Mouse (Mus musculus): ENCODE measurements around the gene Nuak2.
"Not testable (repeated sequence)": the region's sequence is repeated elsewhere in the genome, so short reads cannot be mapped to it uniquely, and the experiment has no call there.

Gene Nuak2

GRCm38 (mm10) chr1:132328565-132328964 lies 12.6 kb downstream of the Nuak2 start:
- DNase-seq, result no peak

GRCm38 (mm10) chr1:132329656-132330055 lies 13.7 kb downstream of the Nuak2 start:
- no peak for DNase-seq

DNA sequence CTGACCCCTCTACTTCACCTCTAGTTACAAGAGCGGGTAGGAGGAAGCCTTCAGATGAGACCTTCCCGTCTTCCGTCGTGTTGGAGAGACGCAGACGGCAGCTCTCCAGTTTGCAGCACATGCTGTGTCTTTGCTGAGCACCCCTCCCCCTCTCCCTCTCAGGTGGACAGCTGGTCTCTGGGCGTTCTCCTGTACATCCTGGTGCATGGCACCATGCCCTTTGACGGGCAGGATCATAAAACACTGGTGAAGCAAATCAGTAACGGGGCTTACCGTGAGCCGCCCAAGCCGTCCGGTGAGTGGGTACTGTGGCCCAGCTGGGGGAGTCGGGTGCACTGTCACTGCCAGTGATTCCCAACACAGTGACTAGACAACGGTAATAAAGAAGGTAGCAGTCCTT lies 14.5 kb downstream of the Nuak2 start:
- peak; percentile 57 to 62 for DNase-seq

DNA sequence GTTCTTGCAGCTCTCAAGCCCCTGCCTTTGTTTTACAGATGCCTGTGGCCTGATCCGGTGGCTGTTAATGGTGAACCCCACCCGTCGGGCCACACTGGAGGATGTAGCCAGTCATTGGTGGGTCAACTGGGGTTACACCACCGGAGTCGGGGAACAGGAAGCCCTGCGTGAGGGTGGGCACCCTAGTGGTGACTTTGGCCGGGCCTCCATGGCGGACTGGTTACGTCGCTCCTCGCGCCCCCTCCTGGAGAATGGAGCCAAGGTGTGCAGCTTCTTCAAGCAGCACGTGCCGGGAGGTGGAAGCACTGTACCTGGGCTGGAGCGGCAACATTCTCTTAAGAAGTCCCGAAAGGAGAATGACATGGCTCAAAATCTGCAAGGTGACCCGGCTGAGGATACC lies 15.4 kb downstream of the Nuak2 start:
- DNase-seq, result no peak

GRCm38 (mm10) chr1:132333201-132333600 lies 17.3 kb downstream of the Nuak2 start:
- DNase-seq, result no peak

- no peak for DNase-seq
Measured at GRCm38 (mm10) chr1:132333675-132334141, 17.8 kb downstream of the Nuak2 start.

DNA sequence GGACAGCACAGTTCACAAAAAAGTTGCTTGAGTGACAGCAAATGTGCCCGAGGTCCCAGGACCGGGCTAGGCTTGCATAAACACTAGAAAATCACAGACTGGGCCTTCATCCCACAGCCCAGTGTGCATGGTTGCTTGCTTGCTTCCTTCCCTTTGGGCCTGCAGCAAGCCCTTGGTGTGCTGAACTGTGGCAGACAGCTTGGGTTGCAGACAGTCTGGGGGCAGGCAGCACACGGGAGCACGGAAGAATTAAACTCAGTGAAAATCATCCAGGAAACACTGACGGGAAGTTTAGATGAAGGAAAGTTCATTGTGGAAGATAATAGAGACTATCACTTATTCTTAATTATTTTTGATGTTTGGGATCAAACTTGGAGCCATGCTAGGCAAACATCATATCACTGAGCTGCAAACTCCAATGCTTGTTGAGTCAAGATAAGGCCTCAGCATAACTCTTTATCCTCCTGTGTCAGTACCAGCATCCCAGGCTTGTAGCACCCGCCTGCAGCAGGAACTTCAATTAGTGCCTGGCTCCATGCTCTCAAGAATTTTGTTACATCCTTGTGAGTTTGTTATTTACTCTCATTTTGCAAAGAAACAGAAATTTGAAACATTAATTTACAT lies 18.4 kb downstream of the Nuak2 start:
- no peak for DNase-seq

DNA sequence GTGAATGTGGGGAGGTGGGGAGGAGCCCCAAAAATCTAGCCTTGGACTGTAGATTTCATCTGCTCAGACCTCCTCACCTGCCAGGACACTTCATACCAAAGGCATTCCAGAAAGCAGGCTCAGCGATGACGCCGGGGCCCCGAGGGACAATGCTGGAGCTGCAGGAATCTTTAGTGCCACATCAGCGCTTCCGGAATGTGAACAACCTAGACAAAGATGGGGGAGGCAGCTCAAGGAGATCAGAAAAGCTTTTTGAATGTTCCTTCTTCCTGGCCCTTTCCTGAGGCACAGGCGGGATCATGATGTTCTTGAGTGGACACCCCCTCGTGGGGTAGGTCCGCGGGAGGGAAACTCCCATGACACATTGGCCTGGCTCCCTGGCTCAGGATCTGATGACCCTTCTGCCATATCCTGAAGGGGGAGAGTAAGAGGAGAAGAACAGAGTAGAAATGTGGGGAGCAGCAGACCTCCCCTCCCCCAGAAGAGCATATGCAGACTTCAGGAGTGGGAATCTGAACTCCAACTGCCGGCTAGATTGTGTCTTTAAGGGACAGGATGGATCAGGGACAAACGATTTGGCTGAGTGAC lies 19.5 kb downstream of the Nuak2 start:
- DNase-seq, result no peak

- DNase-seq, result no peak
Measured at GRCm38 (mm10) chr1:132336921-132337320, 21.0 kb downstream of the Nuak2 start.

DNA sequence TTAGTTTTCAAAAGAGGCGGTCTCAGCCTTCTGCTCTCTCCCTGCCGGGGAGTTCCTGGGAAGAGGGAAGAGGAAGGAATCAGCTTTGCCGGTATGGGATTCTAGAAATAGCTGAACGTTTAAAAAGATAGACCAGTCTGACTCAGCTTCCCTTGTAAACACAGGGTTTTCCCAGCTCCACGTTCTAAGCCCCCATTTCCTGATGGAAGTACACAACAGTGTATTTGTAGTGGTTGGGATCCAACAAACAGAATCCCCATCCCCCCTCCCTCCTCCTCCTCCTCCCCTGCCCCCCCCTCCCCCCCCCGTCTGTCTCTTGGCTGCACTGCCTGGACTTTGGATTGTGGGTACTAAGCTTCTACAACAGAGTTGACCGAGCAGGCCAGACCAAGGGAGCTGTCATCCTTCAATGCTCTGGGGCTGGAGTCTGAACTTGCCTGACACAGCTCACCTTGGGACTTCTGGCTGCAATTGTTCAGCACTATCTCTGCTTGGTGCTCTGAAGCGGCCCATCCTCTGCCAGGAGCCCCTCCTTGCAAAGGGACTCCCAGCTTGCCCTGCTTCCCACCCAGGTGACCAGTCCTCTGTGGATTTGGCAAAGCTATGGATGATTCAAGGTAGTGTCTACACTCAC lies 22.2 kb downstream of the Nuak2 start:
- no peak for DNase-seq

DNA sequence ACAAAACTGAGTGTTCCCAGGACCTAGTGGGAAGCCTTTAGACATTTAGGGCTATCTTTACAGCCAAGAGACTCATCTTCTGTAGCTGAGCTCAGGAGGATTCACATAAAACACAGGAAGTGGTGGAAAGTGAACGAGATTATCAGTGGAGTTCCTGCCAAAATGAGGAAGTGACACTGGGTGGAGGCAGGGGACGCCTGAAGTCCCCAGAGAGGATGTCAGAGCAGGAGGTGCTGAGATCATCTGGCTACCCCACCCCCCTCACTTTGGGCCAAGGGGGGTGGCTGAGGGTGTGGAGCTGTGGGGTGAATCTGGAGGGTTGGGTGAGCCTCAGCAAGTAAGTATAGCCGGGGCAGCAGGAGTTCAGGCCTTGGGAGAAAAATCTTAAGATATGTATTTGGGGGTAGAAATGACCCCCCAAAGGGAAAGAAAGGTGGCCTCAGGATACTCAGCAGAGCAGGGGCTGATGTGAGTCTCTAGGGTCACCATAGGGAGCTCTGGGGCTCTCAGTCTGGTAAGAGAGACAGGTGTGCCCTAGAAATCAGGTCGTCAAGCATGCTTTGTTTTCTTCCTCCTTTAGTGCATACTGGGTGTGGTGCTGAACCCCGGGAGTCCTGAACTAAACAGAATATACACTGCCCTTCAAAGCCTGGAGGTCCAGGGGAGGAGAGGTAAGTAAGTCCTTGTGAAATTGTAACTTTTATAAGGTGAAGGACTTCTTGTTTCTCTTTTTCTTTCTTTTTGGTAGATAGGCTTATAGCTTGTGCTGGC lies 26.0 kb downstream of the Nuak2 start:
- DNase-seq, result no peak

DNA sequence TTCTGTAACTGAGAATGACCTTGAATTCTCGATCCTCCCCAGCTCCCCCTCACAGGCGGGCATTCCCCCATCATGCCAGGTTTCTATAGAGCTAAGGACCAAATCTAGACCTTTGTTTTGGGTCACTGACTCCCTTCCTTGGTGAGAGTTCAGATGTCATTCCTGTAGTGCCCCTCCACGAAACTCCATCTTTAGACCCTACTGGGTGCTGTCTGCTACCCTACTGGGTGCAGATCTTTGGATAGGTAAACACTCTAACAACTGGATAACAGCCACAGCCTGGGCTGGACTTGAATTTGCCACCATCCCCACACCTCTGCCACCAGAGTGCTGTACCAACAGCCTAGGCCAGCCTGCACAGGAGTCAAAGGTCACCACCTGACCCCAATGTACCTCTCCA lies 26.6 kb downstream of the Nuak2 start:
- no peak for DNase-seq

DNA sequence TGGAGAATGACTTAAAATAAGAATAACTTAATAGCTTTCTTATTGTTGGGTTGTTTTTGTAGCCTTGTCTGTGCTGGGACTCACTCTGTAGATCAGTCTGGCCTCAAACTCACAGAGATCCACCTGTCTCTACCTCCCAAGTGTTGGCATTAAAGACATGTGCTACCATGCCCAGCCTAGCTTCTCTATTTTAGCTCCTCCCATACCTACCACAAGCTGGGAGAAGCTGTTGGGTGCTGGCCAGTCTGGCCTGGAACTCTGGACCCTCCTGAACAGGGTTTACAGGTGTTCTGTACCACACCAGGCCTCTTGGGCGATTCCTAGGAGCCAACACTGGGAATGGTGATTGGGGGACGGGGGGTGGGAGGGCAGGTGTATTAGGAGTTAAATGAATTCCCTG lies 27.3 kb downstream of the Nuak2 start:
- no peak for DNase-seq

DNA sequence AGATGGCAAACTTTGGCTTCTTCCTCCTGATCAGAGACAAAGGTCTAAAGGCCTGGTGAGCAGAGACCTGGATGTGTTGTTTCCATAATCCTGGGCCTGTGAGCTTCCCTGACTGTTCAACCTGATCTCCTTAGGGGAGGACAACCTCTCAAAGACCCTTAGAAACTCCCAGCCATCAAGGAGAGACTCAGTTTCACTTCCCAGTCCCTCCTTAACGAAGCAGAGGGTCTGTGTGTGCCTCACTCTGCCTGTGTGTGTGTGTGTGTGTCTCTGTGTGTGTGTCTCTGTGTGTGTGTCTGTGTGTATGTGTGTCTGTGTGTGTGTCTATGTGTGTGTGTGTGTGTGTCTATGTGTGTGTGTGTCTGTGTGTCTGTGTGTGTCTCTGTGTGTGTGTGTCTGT lies 27.7 kb downstream of the Nuak2 start:
- DNase-seq, result no peak

GRCm38 (mm10) chr1:132345514-132345913 lies 29.6 kb downstream of the Nuak2 start:
- no peak for DNase-seq

GRCm38 (mm10) chr1:132346134-132346851 lies 30.4 kb downstream of the Nuak2 start:
- no peak for DNase-seq

- DNase-seq, result no peak
Measured at GRCm38 (mm10) chr1:132346951-132347350, 31.0 kb downstream of the Nuak2 start.

- no peak for DNase-seq
Measured at GRCm38 (mm10) chr1:132348401-132348800, 32.5 kb downstream of the Nuak2 start.

- not testable (repeated sequence) for DNase-seq
Measured at GRCm38 (mm10) chr1:132349049-132349448, 33.1 kb downstream of the Nuak2 start.

- not testable (repeated sequence) for DNase-seq
Measured at GRCm38 (mm10) chr1:132349601-132350000, 33.7 kb downstream of the Nuak2 start.

DNA sequence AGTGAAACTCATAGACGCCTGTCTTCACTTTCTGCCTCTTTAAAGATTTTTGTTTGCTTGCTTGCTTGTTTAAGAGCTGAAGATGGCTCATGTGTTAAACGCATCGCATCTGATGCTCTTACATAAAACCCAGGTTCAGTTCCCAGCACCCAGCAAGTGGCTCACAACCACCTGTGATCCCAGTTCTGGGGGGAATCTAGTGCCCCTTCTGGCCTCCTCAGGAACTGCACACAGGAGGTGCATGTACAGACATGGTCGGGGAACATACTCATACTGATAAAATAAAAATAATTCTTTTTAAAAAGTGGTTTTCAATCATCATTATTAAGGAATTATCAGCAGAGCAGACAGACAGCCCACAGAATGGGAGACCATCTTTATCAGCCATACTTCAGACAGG lies 35.1 kb downstream of the Nuak2 start:
- no peak for DNase-seq

GRCm38 (mm10) chr1:132353389-132353788 lies 37.5 kb downstream of the Nuak2 start:
- no peak for DNase-seq

DNA sequence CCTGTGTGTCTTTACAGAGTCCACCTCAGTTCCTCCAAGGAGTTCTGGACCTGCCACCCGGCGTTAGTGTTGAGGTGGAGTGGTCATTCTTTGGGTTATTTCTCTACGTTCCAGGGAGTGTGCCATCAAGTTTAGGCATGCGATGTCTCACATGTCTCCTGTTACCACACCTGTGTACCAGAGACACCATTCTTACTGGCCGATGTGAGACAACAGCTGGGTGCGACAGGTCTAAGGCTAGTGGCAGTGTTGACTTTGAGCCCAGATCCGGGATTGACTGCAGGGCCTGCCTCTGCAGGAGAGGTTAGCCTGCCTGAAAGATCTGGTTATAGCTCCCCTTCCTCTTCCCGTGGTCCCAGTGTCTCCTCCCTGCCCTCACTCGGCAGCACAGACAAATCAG lies 38.3 kb downstream of the Nuak2 start:
- DNase-seq, result no peak
